Mouse (Mus musculus): Measurements from ENCODE around the gene Thnsl2.

DNA sequence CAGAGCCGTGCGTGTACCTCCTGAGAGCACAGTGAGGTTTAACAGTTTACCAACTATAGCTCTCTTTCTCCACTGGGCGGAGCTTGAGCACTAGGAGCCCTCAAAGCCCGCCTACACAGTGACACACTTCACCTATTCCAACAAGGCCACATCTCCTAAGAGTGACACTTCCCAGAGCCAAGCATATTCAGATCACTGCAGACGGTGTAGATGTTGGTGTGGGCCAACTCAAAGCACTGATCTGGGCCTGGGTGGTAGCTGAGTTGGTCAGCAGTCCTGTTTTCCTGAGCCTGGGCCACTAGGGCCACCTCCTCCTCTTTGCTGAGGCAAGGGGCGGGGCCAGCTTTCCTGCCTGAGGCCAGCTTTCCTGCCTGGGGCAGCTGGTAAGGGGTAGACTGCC is 20.2 kb upstream of the Thnsl2 start:
- TF ChIP-seq CTCF (IDR thresholded peaks at IDR 0.05; ENCODE audit: borderline replicate concordance, insufficient read depth, low read depth, low read length) (no peak), POLR2A (IDR thresholded peaks at IDR 0.05; ENCODE audit: borderline replicate concordance, insufficient read depth, low read length) (no peak)
